Mouse (Mus musculus) CH12.LX (cell line): ENCODE data around the gene Inpp5e. TPM values are rescaled to one million over a fixed set of nuclear protein-coding genes. Genes with fewer than 3 reads are reported as not detected.

ENCODE experiments used
- DNase-seq: peaks from one replicate; pipeline ENCODE4 v3.0.0-alpha.2; 2013; ENCODE audit errors: extremely low read depth
- H3K27ac ChIP-seq: 2 replicates; pipeline ENCODE4 v1.5.1; 2012; ENCODE audit warnings: low read depth, mild to moderate bottlenecking, control low read depth, moderate library complexity; ENCODE audit not compliant: insufficient read depth
- H3K27me3 ChIP-seq: replicated peaks from 2 replicates; pipeline ENCODE3; 2012; ENCODE audit warnings: inconsistent platforms
- H3K36me3 ChIP-seq, 2 experiments: replicated peaks in 1 of 2; 2 replicates each; pipeline versions ENCODE3 to v1.6.1; 2012; ENCODE audit warnings: inconsistent platforms in 1 of 2, low read length in 1 of 2, mild to moderate bottlenecking in 1 of 2, mixed read lengths in 1 of 2, moderate library complexity in 1 of 2; ENCODE audit not compliant: control insufficient read depth in 1 of 2, insufficient read depth in 1 of 2
- H3K4me1 ChIP-seq, 2 experiments: 2 replicates each; pipeline ENCODE4 v1.6.1; 2012; ENCODE audit warnings: inconsistent platforms in 1 of 2, moderate library complexity in 1 of 2; ENCODE audit not compliant: insufficient read depth in 2 of 2, control insufficient read depth in 1 of 2
- H3K4me2 ChIP-seq: 2 replicates; pipeline ENCODE4 v1.6.1; 2012; ENCODE audit warnings: low read depth, mild to moderate bottlenecking, control low read depth; ENCODE audit not compliant: poor library complexity, insufficient read depth, severe bottlenecking
- H3K4me3 ChIP-seq, 3 experiments: fragments of 150-350 bp in 1 of 3; sonication (generic) in 1 of 3; replicated peaks in 1 of 3; 2 replicates each; pipeline versions ENCODE3 to v1.5.1; 2011 to 2012; ENCODE audit warnings: low read depth in 2 of 3, low read length in 2 of 3, mild to moderate bottlenecking in 2 of 3, moderate library complexity in 2 of 3, control low read depth in 1 of 3, improper control_type of control experiment in 1 of 3, inconsistent platforms in 1 of 3, mixed read lengths in 1 of 3; ENCODE audit not compliant: poor library complexity in 1 of 3
- H3K79me2 ChIP-seq: replicated peaks from 2 replicates; pipeline ENCODE4 v1.6.1; 2012; ENCODE audit warnings: mild to moderate bottlenecking, moderate library complexity; ENCODE audit not compliant: control insufficient read depth, poor library complexity, insufficient read depth, severe bottlenecking; ENCODE audit errors: extremely low read depth
- H3K9ac ChIP-seq: 2 replicates; pipeline ENCODE4 v1.6.1; 2012; ENCODE audit warnings: low read depth, mild to moderate bottlenecking, control low read depth, moderate library complexity; ENCODE audit not compliant: insufficient read depth
- H3K9me3 ChIP-seq: replicated peaks from 2 replicates; pipeline ENCODE3; 2012; ENCODE audit warnings: low read length, inconsistent platforms, mixed read lengths
- BHLHE40 ChIP-seq: IDR thresholded peaks from 2 replicates; pipeline ENCODE4 v1.6.1; 2011; ENCODE audit warnings: mild to moderate bottlenecking, low read depth, low read length, improper control_type of control experiment
- CHD1 ChIP-seq: IDR thresholded peaks from 2 replicates; pipeline ENCODE4 v1.6.1; 2012; ENCODE audit warnings: low read depth, low read length, improper control_type of control experiment, inconsistent platforms
- CHD2 ChIP-seq: IDR thresholded peaks from 2 replicates; pipeline ENCODE4 v1.6.1; 2011; ENCODE audit warnings: low read length, improper control_type of control experiment
- E2F4 ChIP-seq: IDR thresholded peaks from 2 replicates; pipeline ENCODE4 v1.6.1; 2011; ENCODE audit warnings: low read depth, low read length, improper control_type of control experiment; ENCODE audit not compliant: insufficient replicate concordance
- ELF1 ChIP-seq: IDR thresholded peaks from 2 replicates; pipeline ENCODE4 v1.6.1; 2014; ENCODE audit warnings: low read depth, mild to moderate bottlenecking, inconsistent platforms, low read length, improper control_type of control experiment
- GABPA ChIP-seq: IDR thresholded peaks from 2 replicates; pipeline ENCODE4 v1.6.1; 2012; ENCODE audit warnings: low read depth, low read length, improper control_type of control experiment, inconsistent platforms; ENCODE audit not compliant: insufficient replicate concordance
- JUN ChIP-seq: IDR thresholded peaks from 2 replicates; pipeline ENCODE4 v1.6.1; 2011; ENCODE audit warnings: low read depth, mild to moderate bottlenecking, low read length, improper control_type of control experiment, moderate library complexity; ENCODE audit not compliant: insufficient read depth
- JUND ChIP-seq: conservative IDR thresholded peaks from 2 replicates; pipeline ENCODE4 v1.6.1; 2011; ENCODE audit warnings: low read depth, low read length, improper control_type of control experiment
- MAX ChIP-seq: IDR thresholded peaks from 2 replicates; pipeline ENCODE4 v1.6.1; 2011; ENCODE audit warnings: low read length, improper control_type of control experiment
- MEF2A ChIP-seq: IDR thresholded peaks from 2 replicates; pipeline ENCODE4 v1.6.1; 2014; ENCODE audit warnings: low read depth, mild to moderate bottlenecking, inconsistent platforms, low read length, improper control_type of control experiment, borderline replicate concordance
- MYC ChIP-seq: IDR thresholded peaks from 2 replicates; pipeline ENCODE4 v1.6.1; 2011; ENCODE audit warnings: low read depth, mild to moderate bottlenecking, improper control_type of control experiment, low read length
- NELFE ChIP-seq: IDR thresholded peaks from 2 replicates; pipeline ENCODE4 v1.6.1; 2011; ENCODE audit warnings: low read depth, low read length, improper control_type of control experiment
- NRF1 ChIP-seq: IDR thresholded peaks from 2 replicates; pipeline ENCODE4 v1.6.1; 2014; ENCODE audit warnings: low read depth, mild to moderate bottlenecking, inconsistent platforms, low read length, improper control_type of control experiment, moderate library complexity
- PAX5 ChIP-seq: IDR thresholded peaks from 2 replicates; pipeline ENCODE4 v1.6.1; 2012; ENCODE audit warnings: low read length, inconsistent platforms, mixed read lengths
- POLR2A ChIP-seq: IDR thresholded peaks from 2 replicates; pipeline ENCODE4 v1.6.1; 2011; ENCODE audit warnings: low read depth, mild to moderate bottlenecking, improper control_type of control experiment, low read length
- RCOR1 ChIP-seq: conservative IDR thresholded peaks from 2 replicates; pipeline ENCODE4 v1.6.1; 2012; ENCODE audit warnings: low read depth, mild to moderate bottlenecking, inconsistent platforms, low read length, improper control_type of control experiment
- SMC3 ChIP-seq: IDR thresholded peaks from 2 replicates; pipeline ENCODE4 v1.6.1; 2011; ENCODE audit warnings: low read depth, low read length, improper control_type of control experiment
- TBP ChIP-seq: conservative IDR thresholded peaks from 2 replicates; pipeline ENCODE4 v1.6.1; 2011; ENCODE audit warnings: low read depth, low read length, improper control_type of control experiment
- UBTF ChIP-seq: IDR thresholded peaks from 2 replicates; pipeline ENCODE4 v1.6.1; 2012; ENCODE audit warnings: low read depth, mild to moderate bottlenecking, inconsistent platforms, low read length, improper control_type of control experiment, moderate library complexity
- USF1 ChIP-seq: IDR thresholded peaks from 2 replicates; pipeline ENCODE4 v1.6.1; 2014; ENCODE audit warnings: low read depth, mild to moderate bottlenecking, inconsistent platforms, low read length, improper control_type of control experiment
- USF2 ChIP-seq: conservative IDR thresholded peaks from 2 replicates; pipeline ENCODE4 v1.6.1; 2011; ENCODE audit warnings: low read depth, low read length, improper control_type of control experiment
- ZC3H11A ChIP-seq: IDR thresholded peaks from 2 replicates; pipeline ENCODE4 v1.6.1; 2012; ENCODE audit warnings: low read depth, mild to moderate bottlenecking, inconsistent platforms, low read length, improper control_type of control experiment
- ZKSCAN1 ChIP-seq: IDR thresholded peaks from 2 replicates; pipeline ENCODE4 v1.6.1; 2012; ENCODE audit warnings: low read depth, inconsistent platforms, low read length, improper control_type of control experiment, borderline replicate concordance
- dilution Hi-C: fragments of 300-500 bp; cut with MboI; formaldehyde crosslinking; loops from 2 replicates; pipeline ENCODE4 v1.14.3; 2020; ENCODE audit warnings: low sequenced_read_pairs; ENCODE audit not compliant: extremely low pct_unique_long_range_greater_than_20kb, extremely low pct_ligation_motif_present
- in situ Hi-C: fragments of 300-500 bp; cut with MboI; formaldehyde crosslinking; loops from 3 replicates; pipeline ENCODE4 v1.14.3; 2019; ENCODE audit warnings: low sequenced_read_pairs, low pct_ligation_motif_present, low pct_unique_long_range_greater_than_20kb, mixed read lengths
- polyA plus RNA-seq: library from polyadenylated mRNA; unstranded; fragments of >175 nt; gene quantifications from 2 replicates; pipeline ENCODE4 v1.2.1, GENCODE M21; 2012; ENCODE audit warnings: low read depth; ENCODE audit not compliant: insufficient read length
- total RNA-seq, 2 experiments: library from RNA; depleted of rRNA; stranded (reverse); fragments of 300-350 nt in 1 of 2; fragments of >200 nt in 1 of 2; gene quantifications; 2 replicates each; pipeline ENCODE4 v1.2.3; 2012 to 2014

Gene Inpp5e
- total and polyA plus RNA-seq, 3 experiments, result 5.2 to 10.2 (median 9.6) TPM

DNA sequence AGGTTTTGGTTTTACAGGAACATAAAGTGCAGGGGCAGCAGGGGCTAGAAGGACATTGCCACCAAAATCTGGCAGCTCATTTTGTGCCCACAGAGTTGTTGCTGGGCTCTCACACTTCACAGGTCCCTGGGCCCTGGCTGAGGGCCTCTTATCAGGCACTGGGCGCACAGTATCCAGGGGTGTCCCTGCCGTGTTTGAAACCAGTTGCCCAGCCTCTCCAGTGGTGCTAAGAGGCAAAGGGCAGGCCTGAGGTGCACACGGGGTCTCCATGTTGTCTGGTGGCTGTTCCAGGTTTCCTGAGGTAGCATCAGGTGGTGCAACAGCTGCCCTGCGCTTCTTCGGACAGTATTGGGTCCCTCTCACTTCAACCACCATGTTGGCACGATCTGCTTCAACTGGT lies 30.7 kb upstream of the Inpp5e start:
- TF ChIP-seq USF1, result no peak
- no peak for TF ChIP-seq PAX5
- no peak for TF ChIP-seq UBTF
- no peak for TF ChIP-seq SMC3
- no peak for TF ChIP-seq POLR2A
- TF ChIP-seq GABPA, result no peak
- TF ChIP-seq JUN, result no peak
- TF ChIP-seq CHD2, result no peak
- Histone ChIP-seq H3K79me2 (peaks cover 42% of the 10 kb centered on the region), H3K9me3 (no peaks in the 10 kb centered on the region), H3K36me3 (peaks cover 56 to 71% of the 10 kb centered on the region in 2 experiments), H3K4me2 (no peak overlapping the region), H3K27ac (no peak overlapping the region), H3K4me3 (no peak overlapping the region), H3K27me3 (no peaks in the 10 kb centered on the region), H3K4me1 (peaks cover 0 to 34% of the 10 kb centered on the region in 2 experiments; a peak in 2 of 4 replicates), H3K9ac (no peak overlapping the region)
- DNase-seq, result no peak
- in situ Hi-C loops, result no loop called here
- dilution Hi-C loops, result no loop called here

DNA sequence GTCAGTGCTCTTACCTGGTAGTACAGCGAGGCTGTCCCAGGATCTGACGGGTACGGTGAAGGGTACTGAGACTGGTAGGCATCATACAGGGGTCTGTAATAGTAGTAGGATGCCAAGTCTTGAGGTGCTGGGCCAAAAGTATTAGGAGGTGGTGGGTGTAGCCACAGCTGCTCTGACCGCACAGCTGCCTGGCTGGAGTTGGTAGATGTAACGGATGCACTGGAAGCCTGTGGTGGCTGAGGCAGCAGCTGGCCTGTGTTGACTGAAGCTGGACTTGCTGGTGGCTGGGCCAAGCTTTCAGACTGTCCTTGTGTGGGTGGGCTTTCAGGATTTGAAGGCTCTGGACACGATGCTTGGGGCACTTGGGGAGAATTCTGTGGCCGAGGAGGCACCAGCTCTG lies 29.4 kb upstream of the Inpp5e start:
- peaks cover 66 to 84% of the 10 kb centered on the region in 2 experiments for H3K36me3 ChIP-seq
- dilution Hi-C loops, result no loop called here

DNA sequence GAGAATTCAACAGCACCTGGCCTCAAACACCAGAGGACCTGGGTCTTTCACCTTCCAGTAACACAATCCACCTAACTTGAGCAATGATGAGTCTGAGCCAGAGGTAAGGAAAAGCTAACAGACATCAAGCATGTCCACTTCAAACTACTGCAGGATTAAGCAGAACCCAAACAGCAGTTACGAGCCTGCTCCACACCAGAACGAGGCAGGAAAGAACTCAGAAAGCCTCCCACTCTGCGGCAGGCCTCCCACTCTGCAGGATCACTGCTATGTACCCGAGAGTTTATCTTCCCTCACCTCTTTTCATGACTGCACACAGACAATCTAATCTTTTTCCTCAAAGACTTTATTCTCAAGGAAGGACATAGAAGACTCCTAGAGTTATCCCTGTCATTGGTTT lies 28.2 kb upstream of the Inpp5e start:
- peaks cover 22% of the 10 kb centered on the region for H3K79me2 ChIP-seq
- H3K27ac ChIP-seq, result no peak overlapping the region
- H3K4me2 ChIP-seq, result no peak overlapping the region
- H3K9me3 ChIP-seq, result no peaks in the 10 kb centered on the region
- no peak overlapping the region for H3K9ac ChIP-seq
- H3K4me3 ChIP-seq, result no peak overlapping the region
- peaks cover 74 to 91% of the 10 kb centered on the region in 2 experiments for H3K36me3 ChIP-seq
- peaks cover 0 to 15% of the 10 kb centered on the region in 2 experiments; a peak in 1 of 4 replicates for H3K4me1 ChIP-seq
- DNase-seq, result no peak
- no peaks in the 10 kb centered on the region for H3K27me3 ChIP-seq
- dilution Hi-C loops (no loop called here), in situ Hi-C loops (no loop called here)
- TF ChIP-seq TBP (no peak), USF2 (no peak), MYC (no peak), ZKSCAN1 (no peak), NRF1 (no peak), NELFE (no peak), ZC3H11A (no peak), RCOR1 (no peak), SMC3 (no peak), MAX (no peak), JUND (no peak), E2F4 (no peak)

More for the DNA sequence above, 29.4 kb upstream of the Inpp5e start:
- no peaks in the 10 kb centered on the region for H3K27me3 ChIP-seq
- no peaks in the 10 kb centered on the region for H3K9me3 ChIP-seq
- DNase-seq, result no peak
- H3K4me3 ChIP-seq, result no peak overlapping the region
- in situ Hi-C loops, result no loop called here
- H3K27ac ChIP-seq, result no peak overlapping the region
- no peak overlapping the region for H3K9ac ChIP-seq
- H3K4me1 ChIP-seq, result peaks cover 0 to 26% of the 10 kb centered on the region in 2 experiments; a peak in 2 of 4 replicates
- H3K4me2 ChIP-seq, result no peak overlapping the region
- H3K79me2 ChIP-seq, result peaks cover 31% of the 10 kb centered on the region
- no peak for TF ChIP-seq RCOR1
- TF ChIP-seq ELF1, result no peak
- TF ChIP-seq MEF2A, result no peak
- no peak for TF ChIP-seq CHD1
- no peak for TF ChIP-seq JUN
- no peak for TF ChIP-seq BHLHE40
- no peak for TF ChIP-seq ZC3H11A
- no peak for TF ChIP-seq SMC3
